Mouse (Mus musculus): ENCODE data around the gene Creg1. TPM values are rescaled to one million over a fixed set of nuclear protein-coding genes. Genes with fewer than 3 reads are reported as not detected.

The Creg1 gene
- total RNA-seq, 2 experiments from 2014 or later, result 14.0 to 17.9 TPM

GRCm38 (mm10) chr1:165781426-165781825, 17.9 kb downstream of the Creg1 start:
- no peak for DNase-seq
- intact Hi-C loops (cut with DNase I), result no loop called here

GRCm38 (mm10) chr1:165781911-165782310, 18.4 kb downstream of the Creg1 start:
- DNase-seq, result no peak
- intact Hi-C loops (cut with DNase I), result no loop called here

- no peak for DNase-seq
These were observed 22.8 kb downstream of the Creg1 start for GRCm38 (mm10) chr1:165786296-165786695.

DNA sequence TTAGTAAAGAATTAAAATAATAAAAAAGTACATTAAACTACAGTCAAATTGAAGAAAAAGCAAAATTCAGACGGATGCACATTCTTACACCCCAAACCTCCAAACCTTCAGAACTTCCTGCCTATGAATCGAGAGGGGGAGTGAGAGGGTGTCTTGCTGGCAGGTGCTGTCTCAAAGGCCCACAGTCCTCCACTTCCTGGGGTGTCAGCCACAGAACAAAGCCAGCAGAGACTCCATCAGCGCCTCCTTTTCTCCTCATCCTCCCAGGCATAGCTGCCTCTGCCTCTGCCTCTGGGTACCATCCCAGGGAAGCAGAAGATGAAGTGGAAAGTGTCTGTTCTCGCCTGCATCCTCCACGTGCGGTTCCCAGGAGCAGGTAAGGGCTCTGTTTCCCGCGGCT, 25.0 kb downstream of the Creg1 start, which contains the start of gene Cd247:
TSS of gene Cd247 (plus strand) at position 171 of the 400 bp plus-strand sequence.
- DNase-seq, result no peak
- intact Hi-C loops (cut with DNase I), result no loop called here

More at GRCm38 (mm10) chr1:165786296-165786695, 22.8 kb downstream of the Creg1 start:
- intact Hi-C loops (cut with DNase I), result no loop called here

DNA sequence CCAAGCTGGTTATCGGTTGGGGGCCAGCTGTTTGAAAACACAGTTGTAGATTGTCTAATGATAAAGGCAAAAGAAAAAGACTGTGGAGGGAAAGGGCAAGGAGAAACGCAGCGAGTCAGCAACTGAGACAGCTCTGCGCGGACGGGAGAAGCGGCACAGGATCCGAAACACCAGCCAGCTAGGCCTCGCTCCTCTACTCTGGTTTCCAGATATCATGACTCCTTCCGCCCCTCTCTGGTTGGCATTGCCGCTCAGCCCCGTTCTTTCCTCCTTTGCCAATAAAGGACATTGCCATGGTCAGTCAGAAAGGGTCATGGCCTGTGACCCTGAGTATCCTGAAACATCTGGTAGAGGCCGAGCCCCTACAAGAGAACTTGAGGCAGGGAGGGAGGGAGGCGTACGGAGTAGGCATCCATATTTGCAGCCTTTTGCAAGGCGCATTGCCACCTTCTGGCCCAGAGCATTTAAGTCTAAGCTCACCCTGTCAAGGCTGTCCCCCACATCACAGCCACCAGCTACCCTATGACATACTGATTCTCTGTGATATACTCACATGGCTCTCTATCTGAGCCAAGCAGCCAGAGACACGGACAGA, 25.6 kb downstream of the Creg1 start:
- intact Hi-C loops (cut with DNase I), result no loop called here
- DNase-seq, result no peak

DNA sequence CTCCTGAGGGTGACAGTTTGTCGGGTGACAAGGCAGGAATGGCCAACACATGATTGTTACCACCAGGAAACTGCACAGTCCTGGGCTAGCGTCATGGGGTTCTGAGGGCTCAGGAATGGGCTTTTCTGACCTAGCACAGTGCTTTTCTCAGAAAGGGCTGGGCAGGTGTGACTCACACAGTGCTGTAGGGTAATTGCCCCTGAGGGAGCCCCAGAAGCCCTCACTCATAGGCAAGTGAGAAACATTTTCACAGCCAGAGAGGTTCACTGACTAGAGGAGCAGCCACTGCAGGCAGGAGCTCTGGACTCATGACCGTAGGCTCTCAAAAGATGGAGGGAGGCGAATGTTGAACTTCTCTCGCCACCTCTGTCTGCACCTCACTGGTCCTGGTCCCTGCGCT, 26.4 kb downstream of the Creg1 start:
- intact Hi-C loops (cut with DNase I), result no loop called here
- no peak for DNase-seq

GRCm38 (mm10) chr1:165790461-165791210, 27.1 kb downstream of the Creg1 start:
- DNase-seq, result no peak
- intact Hi-C loops (cut with DNase I), result no loop called here

- no peak for DNase-seq
- intact Hi-C loops (cut with DNase I), result no loop called here
These were observed 27.9 kb downstream of the Creg1 start for GRCm38 (mm10) chr1:165791411-165791810.

DNA sequence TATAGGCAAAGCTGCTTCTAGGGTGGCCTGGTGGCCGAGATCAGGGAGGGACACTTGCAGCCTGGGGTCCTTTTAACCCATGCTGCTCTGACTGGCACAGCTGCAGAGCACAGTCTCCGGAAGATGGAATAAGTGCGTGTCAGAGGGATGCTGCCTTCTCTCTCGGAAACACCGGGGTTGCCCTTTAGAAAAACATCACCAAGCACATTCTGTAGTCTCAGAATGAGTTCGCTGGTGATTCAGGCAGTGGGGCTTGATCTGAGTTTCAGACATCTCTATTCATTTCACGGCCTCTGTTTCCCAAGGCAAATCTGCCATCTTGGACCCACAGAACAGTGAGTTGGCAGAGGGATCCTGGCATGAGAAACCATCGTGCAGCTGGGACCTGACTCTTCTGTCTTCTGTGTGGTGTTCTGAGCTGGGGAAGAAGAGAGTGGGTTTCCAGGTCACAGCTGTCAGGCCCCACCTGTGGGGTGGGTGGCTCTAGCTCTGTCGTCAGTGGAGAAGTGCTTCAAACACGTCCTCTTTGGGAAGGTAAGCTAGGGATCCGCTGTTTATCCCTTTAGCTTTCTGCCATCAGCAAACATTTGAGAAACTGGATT, 38.3 kb downstream of the Creg1 start:
- intact Hi-C loops (cut with DNase I), result no loop called here
- DNase-seq, result peak; percentile 24

DNA sequence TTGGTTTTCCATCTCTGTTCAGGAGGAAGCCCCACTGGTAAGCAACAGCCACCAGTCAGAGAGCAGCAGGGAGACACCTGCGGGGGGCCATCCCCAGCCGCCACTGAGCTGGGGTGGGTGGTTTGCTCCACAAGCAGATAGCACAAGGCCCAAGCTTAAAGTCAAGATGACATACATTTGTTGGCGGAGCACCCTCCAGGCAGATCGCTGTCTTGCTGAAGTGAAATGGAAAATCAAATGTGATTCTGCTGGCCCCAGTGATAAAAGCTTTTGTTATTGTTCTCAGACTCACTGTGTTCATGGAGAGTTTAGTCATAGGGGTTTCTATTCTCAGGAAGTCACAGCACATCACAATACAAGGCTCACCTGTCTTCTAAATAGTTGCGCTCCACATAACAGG, 39.6 kb downstream of the Creg1 start:
- intact Hi-C loops (cut with DNase I), result no loop called here
- no peak for DNase-seq

- no peak for DNase-seq
These were observed 40.6 kb downstream of the Creg1 start for GRCm38 (mm10) chr1:165804133-165804532.

DNA sequence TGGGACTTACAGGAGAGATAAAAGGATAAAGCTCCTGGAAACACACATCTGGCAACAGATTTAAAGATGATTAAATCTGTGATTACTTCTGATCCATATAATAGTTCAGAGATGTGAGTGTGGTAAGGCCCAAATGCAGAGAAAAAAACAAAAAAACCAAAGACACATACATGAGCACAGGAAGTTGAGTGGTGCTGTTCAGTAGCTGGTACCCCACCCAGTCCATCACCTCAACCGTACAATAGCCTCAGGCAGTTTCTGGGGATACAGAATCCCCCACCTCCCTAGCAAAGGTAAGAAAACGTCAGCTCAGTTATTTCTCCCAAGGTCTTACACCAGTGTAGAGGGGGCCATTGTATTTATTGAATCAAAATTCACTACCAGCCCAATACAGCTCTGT, 47.1 kb downstream of the Creg1 start:
- intact Hi-C loops (cut with DNase I), result no loop called here
- DNase-seq, result no peak

More at GRCm38 (mm10) chr1:165804133-165804532, 40.6 kb downstream of the Creg1 start:
- intact Hi-C loops (cut with DNase I), result no loop called here

GRCm38 (mm10) chr1:165811170-165811569, 47.6 kb downstream of the Creg1 start:
- intact Hi-C loops (cut with DNase I), result no loop called here
- no peak for DNase-seq

DNA sequence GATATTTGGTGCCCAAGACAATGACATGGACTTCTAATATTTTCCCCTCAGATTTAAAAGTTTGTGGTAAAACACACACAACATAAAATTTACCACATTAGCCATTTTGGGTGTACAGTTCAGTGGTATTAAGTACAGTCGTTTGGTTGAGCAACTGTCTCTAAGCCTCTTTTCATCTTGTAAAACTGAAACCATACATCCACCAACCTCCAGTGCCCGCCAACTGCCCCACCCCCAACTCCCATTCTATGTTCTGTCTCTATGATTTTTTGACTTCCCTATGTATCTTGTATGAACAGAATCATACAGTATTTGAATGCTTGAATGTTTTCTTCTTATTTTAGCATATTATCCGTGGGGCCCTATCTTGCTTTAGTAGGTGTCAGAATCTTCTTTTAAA, 49.2 kb downstream of the Creg1 start:
- intact Hi-C loops (cut with DNase I), result no loop called here
- DNase-seq, result no peak

- no peak for DNase-seq
These were observed 50.6 kb downstream of the Creg1 start for GRCm38 (mm10) chr1:165814116-165814515.

GRCm38 (mm10) chr1:165814521-165815278, 51.2 kb downstream of the Creg1 start:
- no peak for DNase-seq
- intact Hi-C loops (cut with DNase I), result no loop called here

More at GRCm38 (mm10) chr1:165814116-165814515, 50.6 kb downstream of the Creg1 start:
- intact Hi-C loops (cut with DNase I), result no loop called here

DNA sequence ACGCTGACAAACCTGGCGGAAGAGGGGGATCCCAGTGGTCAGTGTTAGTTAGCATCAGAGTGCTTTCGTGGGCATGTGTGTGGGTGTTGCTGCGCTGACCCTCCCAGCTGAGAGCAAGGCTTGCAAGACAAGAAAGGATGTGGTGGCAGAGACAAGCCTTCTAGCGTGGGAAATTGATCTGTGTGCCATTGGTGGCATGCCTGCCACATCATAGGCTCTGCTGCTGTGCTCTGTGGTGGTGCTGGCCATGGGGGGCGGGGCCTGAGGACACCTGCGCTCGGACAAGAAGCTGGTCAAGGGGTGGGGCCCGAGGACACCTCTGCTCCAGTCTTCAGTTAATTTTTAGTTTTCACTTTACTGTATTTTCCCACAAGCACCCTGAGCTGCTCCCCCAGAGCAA, 52.8 kb downstream of the Creg1 start:
- intact Hi-C loops (cut with DNase I), result no loop called here
- DNase-seq, result no peak

DNA sequence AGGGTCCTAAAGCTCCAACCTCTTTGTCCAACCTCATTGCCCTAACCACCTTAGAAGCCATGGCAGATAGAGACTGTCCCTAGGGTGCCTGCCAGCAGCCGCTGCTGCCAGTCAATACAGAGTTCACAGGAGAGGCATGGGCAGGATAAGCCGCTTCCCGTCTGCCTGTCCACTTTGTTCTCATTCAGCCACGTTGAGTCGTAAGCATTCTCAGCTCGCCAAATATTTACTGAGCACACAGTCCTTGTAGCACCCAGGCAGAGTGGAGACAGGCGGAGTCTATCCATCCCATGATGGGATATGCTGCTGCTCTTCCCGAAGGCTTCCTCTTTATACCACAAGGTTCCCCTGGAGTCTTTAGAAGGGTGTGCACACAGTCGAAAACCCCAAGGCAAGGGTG, 53.7 kb downstream of the Creg1 start:
- DNase-seq, result no peak
- intact Hi-C loops (cut with DNase I), result no loop called here

DNA sequence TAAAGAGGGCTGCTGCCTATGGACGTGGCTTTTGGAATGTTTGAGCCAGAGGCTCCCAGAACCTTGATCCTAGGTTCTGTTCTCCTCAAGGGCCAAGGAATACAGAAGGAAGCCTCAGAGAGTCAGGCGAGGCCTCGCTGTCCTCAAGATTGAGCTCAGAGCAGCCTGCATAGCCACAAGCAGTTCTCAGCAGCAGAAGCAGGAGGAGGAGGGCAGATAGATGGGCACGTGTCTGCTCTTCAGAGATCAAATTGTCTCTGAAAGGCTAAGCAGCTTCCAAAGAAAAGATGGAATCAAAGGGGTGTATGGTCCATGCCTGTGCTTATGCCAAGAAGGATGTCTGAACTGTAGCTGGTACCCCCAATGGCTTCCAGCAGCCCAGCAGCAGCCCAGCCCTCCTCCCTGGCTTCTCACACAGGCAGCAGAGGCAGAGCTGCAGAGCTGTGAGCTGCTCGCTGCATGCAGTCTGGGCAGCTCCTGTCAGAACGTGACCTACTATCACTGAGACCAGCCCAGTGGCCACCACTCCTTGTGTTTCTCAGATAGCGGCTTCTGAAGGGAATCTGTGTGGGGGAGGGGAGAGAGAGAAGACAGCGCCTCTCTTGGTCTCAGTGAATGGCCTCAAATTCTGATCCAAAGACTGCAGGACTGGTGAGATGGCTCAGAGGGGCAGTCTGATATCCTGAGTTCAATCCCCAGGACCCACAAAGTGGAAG, 54.8 kb downstream of the Creg1 start:
- intact Hi-C loops (cut with DNase I), result no loop called here

GRCm38 (mm10) chr1:165819147-165819546, 55.6 kb downstream of the Creg1 start:
- DNase-seq, result no peak
- intact Hi-C loops (cut with DNase I), result no loop called here

More for the DNA sequence above, 54.8 kb downstream of the Creg1 start:
- DNase-seq, result no peak

Data from left cerebral cortex, postnatal 4 days (tissue).